Mouse (Mus musculus) heart, embryonic 16.5 days (tissue): Measurements from ENCODE around the gene AF366264. TPM values are rescaled to one million over a fixed set of nuclear protein-coding genes. Genes with fewer than 3 reads are reported as not detected.

ENCODE experiments used
- ATAC-seq: fragments of 200-750 bp; cut with Nextera tagmentation; replicated peaks from 2 replicates; pipeline ENCODE4 v1.8.0; 2017; ENCODE audit warnings: moderate number of reproducible peaks; ENCODE audit not compliant: insufficient read depth, low FRiP score; ENCODE audit errors: extremely low read depth
- H3K27ac ChIP-seq: fragments of 300-500 bp; sonication (generic); 2 replicates; pipeline ENCODE4 v1.5.1; 2014; ENCODE audit warnings: mild to moderate bottlenecking, low read length, control low read depth, moderate library complexity
- H3K27me3 ChIP-seq: fragments of 300-500 bp; sonication (generic); 2 replicates; pipeline ENCODE4 v1.6.1; 2014; ENCODE audit warnings: low read length, mixed read lengths; ENCODE audit not compliant: control insufficient read depth, insufficient read depth
- H3K36me3 ChIP-seq: fragments of 300-500 bp; sonication (generic); 2 replicates; pipeline ENCODE4 v1.6.1; 2014; ENCODE audit not compliant: control insufficient read depth, insufficient read depth
- H3K4me1 ChIP-seq: fragments of 300-500 bp; sonication (generic); 2 replicates; pipeline ENCODE4 v1.6.1; 2014; ENCODE audit warnings: low read length, mixed read lengths; ENCODE audit not compliant: control insufficient read depth, insufficient read depth
- H3K4me2 ChIP-seq: fragments of 300-500 bp; sonication (generic); 2 replicates; pipeline ENCODE4 v1.6.1; 2014; ENCODE audit warnings: low read depth, mild to moderate bottlenecking, control low read depth, low read length
- H3K4me3 ChIP-seq: fragments of 300-500 bp; sonication (generic); 2 replicates; pipeline ENCODE4 v1.5.1; 2014; ENCODE audit warnings: mild to moderate bottlenecking, control low read depth, low read length
- H3K9ac ChIP-seq: fragments of 300-500 bp; sonication (generic); 2 replicates; pipeline ENCODE4 v1.6.1; 2014; ENCODE audit warnings: low read length, control low read depth
- H3K9me3 ChIP-seq: fragments of 300-500 bp; sonication (generic); replicated peaks from 2 replicates; pipeline ENCODE4 v1.6.1; 2016; ENCODE audit warnings: low read length; ENCODE audit not compliant: control insufficient read depth
- WGBS: fragments of 180-500 bp; shearing (Covaris S2); extraction: QIAGEN DNeasy Blood & Tissue Kit; methylation state at CpG from one replicate; pipeline ENCODE4 v1.1.7; 2014; 5-methylcytosine and 5-hydroxymethylcytosine counted together
- polyA plus RNA-seq: library from polyadenylated mRNA; unstranded; fragments of >200 nt; fragmentation: Nextera tagmentation; extraction: Ambion mirVana; gene quantifications from 2 replicates; pipeline ENCODE4 v1.2.1, GENCODE M21; 2015

The AF366264 gene
- polyA plus RNA-seq, 1 experiment from 2014 or later: not detected

DNA sequence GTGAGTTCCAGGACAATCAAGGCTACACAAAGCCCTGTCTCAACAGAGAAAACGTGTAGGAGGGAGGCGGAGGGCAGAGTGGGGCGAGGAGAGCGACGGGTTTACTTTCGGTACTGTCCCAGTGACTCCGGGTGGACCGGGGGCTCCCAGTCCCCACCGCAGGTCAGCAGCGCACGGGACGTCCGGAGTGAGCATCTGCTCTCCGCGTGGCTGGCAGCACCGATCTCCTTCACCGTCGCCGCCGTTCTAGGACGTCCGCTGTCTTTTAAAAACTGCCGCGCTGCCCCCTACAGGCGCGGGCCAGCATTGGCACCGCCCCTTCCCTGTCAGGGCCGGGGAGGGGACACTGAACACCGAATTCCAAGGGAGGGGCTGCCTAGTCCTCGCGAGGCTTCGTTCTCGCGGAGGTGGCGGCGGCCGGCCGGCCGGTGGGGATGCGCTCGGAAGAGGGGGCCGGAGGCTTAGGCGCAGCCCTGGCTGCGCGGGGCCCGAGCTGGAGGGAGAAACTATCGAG is 52.9 kb downstream of the AF366264 start, which contains the start of gene Upf3a:
Gene Upf3a (plus strand): TSS at position 366 of the 514 bp plus-strand sequence.
- Histone ChIP-seq H3K9ac (peak within 1 kb of the TSS; percentile 97), H3K36me3 (peaks cover 21% of the 10 kb centered on the region), H3K4me3 (peak within 1 kb of the TSS; percentile 75), H3K27me3 (no peaks in the 10 kb centered on the region), H3K9me3 (no peaks in the 10 kb centered on the region), H3K27ac (peak within 1 kb of the TSS; percentile 97), H3K4me1 (peaks cover 11% of the 10 kb centered on the region), H3K4me2 (peak within 1 kb of the TSS; percentile 71)
- ATAC-seq: peak; percentile 94
- WGBS: under 1% methylated on average over 47 of the region's 47 CpGs

Other genes starting within 250 kb of the AF366264 start
- gene Rasa3, start 160.8 kb downstream of the AF366264 start, polyA plus RNA-seq: 26.9 and 27.4 TPM in 2 replicates
- gene Cfap97d2, start 132.5 kb downstream of the AF366264 start, polyA plus RNA-seq: 0.20 TPM in 1 of 2 replicates, not detected in the other
- 98.7 and 102 TPM in 2 replicates for gene Cdc16, start 80.7 kb downstream of the AF366264 start, polyA plus RNA-seq
- 24.1 and 28.0 TPM in 2 replicates for gene Upf3a, start 52.8 kb downstream of the AF366264 start, polyA plus RNA-seq
- 14.4 and 15.6 TPM in 2 replicates for gene Champ1, start 31.3 kb upstream of the AF366264 start, polyA plus RNA-seq
- 44.1 and 47.7 TPM in 2 replicates for gene Coprs, start 51.9 kb upstream of the AF366264 start, polyA plus RNA-seq